Mouse (Mus musculus): ENCODE measurements at regions not wholly inside any gene's neighbourhood (a gene's known extent, or its start where the extent isn't known, plus 50 kb on each side); places are given as distances from the start of the nearest gene placed in this dataset.

GRCm38 (mm10) chr3:155470742-155471141 lies 377.5 kb downstream of the Lrriq3 start:
- DNase-seq = no peak

- no peak for DNase-seq
These were observed 392.3 kb downstream of the Lrriq3 start for GRCm38 (mm10) chr3:155485487-155485886.

- no peak for DNase-seq
These were observed 394.8 kb downstream of the Lrriq3 start for GRCm38 (mm10) chr3:155487877-155488537.

GRCm38 (mm10) chr3:155490670-155491069 lies 397.4 kb downstream of the Lrriq3 start:
- DNase-seq = no peak

GRCm38 (mm10) chr3:155510161-155510857 lies 417.1 kb downstream of the Lrriq3 start:
- no peak for DNase-seq

- no peak for DNase-seq
These were observed 420.7 kb downstream of the Lrriq3 start for GRCm38 (mm10) chr3:155513885-155514284.

- no peak for DNase-seq
These were observed 436.1 kb downstream of the Lrriq3 start for GRCm38 (mm10) chr3:155529312-155529711.

GRCm38 (mm10) chr3:155530811-155531210 lies 437.6 kb downstream of the Lrriq3 start:
- no peak for DNase-seq

GRCm38 (mm10) chr3:155532075-155532474 lies 438.8 kb downstream of the Lrriq3 start:
- no peak for DNase-seq

GRCm38 (mm10) chr3:155548204-155548603 lies 455.0 kb downstream of the Lrriq3 start:
- DNase-seq = no peak

- no peak for DNase-seq
These were observed 483.9 kb downstream of the Lrriq3 start for GRCm38 (mm10) chr3:155577111-155577510.

GRCm38 (mm10) chr3:155604001-155604400 lies 510.8 kb downstream of the Lrriq3 start:
- DNase-seq = no peak

Measured in adrenal gland, adult 2 months (tissue).